Mouse (Mus musculus) thymus, adult 2 months (tissue): ENCODE measurements around the gene Ubash3b. TPM values are rescaled to one million over a fixed set of nuclear protein-coding genes. Genes with fewer than 3 reads are reported as not detected.

Experiments
- DNase-seq: peaks from one replicate; pipeline ENCODE4 v3.0.0; 2021
- H3K27ac ChIP-seq: fragments of 200-500 bp; 2 replicates; pipeline ENCODE4 v1.5.1; 2012; ENCODE audit warnings: low read length, control low read depth; ENCODE audit not compliant: control insufficient read depth, insufficient read depth
- H3K27me3 ChIP-seq: fragments of 200-500 bp; 2 replicates; pipeline ENCODE4 v1.6.1; 2012; ENCODE audit warnings: mild to moderate bottlenecking, low read length, moderate library complexity, mixed read lengths; ENCODE audit not compliant: control insufficient read depth, insufficient read depth
- H3K36me3 ChIP-seq: fragments of 200-500 bp; 2 replicates; pipeline ENCODE4 v1.6.1; 2012; ENCODE audit warnings: mild to moderate bottlenecking, low read length, moderate library complexity; ENCODE audit not compliant: control insufficient read depth, insufficient read depth
- H3K4me1 ChIP-seq: fragments of 200-500 bp; replicated peaks from 2 replicates; pipeline ENCODE4 v1.6.1; 2012; ENCODE audit warnings: low read length; ENCODE audit not compliant: control insufficient read depth, insufficient read depth
- H3K4me3 ChIP-seq: fragments of 200-500 bp; 2 replicates; pipeline ENCODE4 v1.5.1; 2012; ENCODE audit warnings: mild to moderate bottlenecking, low read length, control low read depth, moderate library complexity; ENCODE audit not compliant: control insufficient read depth, insufficient read depth
- CTCF ChIP-seq: fragments of 200-500 bp; IDR thresholded peaks from 2 replicates; pipeline ENCODE4 v1.5.1; 2012; ENCODE audit warnings: mild to moderate bottlenecking, control low read depth, low read length, moderate library complexity, borderline replicate concordance; ENCODE audit not compliant: control insufficient read depth, poor library complexity, insufficient read depth; ENCODE audit errors: extremely low read depth
- POLR2A ChIP-seq: fragments of 200-500 bp; IDR thresholded peaks from 2 replicates; pipeline ENCODE4 v1.6.1; 2012; ENCODE audit warnings: mild to moderate bottlenecking, low read length, control low read depth, moderate library complexity; ENCODE audit not compliant: control insufficient read depth, poor library complexity, insufficient read depth; ENCODE audit errors: extremely low read depth
- WGBS: fragments of 180-500 bp; shearing (Covaris S2); methylation state at CpG from one replicate; pipeline ENCODE4 v1.1.7; 2018; 5-methylcytosine and 5-hydroxymethylcytosine counted together
- polyA plus RNA-seq: library from polyadenylated mRNA; depleted of rRNA; stranded (reverse); fragments of >200 nt; gene quantifications from 2 replicates; pipeline ENCODE4 v1.2.3, GENCODE M21; 2012

The Ubash3b gene
- polyA plus RNA-seq, 1 experiment: 7.0 TPM

DNA sequence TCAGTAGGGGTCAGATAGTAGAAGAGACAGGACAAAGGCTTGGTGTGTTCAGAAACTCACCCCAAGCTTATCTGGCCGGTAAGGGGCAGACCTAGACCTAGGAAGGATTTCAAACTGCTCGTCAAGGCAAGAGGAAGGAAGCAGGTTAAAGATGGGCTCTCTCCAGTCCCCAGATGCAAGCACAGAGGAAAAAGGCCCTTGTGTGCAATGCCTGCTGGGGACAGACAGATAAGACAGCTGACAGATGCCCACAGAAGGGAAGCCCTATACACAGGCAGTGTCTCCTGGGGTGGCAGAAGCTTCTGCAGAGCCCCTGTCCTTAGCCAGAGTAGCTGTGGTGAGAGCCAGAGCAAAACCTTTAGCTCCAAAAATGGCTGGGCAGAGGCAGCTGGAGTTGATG, 11.6 kb downstream of the Ubash3b start:
- no peak overlapping the region for H3K4me3 ChIP-seq
- DNase-seq: no peak
- H3K36me3 ChIP-seq: no peaks in the 10 kb centered on the region
- H3K27me3 ChIP-seq: no peaks in the 10 kb centered on the region
- peaks cover 36% of the 10 kb centered on the region for H3K4me1 ChIP-seq
- TF ChIP-seq CTCF (no peak), POLR2A (no peak)
- no peak overlapping the region for H3K27ac ChIP-seq
- WGBS: 18% methylated on average over 2 of the region's 2 CpGs

DNA sequence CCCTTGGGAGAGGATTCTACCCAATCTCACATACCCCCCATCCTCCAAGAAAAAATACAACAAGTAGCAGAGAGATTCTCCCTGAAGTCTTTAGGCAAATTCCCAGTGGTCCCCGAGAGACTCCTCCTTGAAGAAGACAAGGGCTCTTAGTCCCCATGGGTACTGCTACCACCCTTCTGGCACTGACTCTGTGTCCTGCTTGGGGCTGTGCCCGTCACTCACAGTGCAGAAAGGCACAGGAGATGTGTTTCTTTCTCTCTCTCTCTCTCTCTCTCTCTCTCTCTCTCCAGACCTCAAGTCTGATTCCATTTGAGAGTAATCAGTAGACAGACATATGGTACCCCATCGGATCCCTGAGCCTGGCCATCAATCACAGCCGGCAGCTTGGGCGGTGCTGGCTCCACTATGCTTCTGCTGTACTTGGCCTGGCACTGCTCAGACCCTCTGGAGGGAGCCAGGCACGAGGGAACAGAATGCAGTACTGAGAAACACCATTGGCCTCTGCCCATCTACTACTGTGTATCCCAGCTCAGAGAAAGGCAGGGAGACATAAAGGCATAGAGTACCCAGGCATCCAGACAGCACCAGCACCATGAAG, 12.3 kb downstream of the Ubash3b start:
- DNase-seq: no peak
- no peak overlapping the region for H3K27ac ChIP-seq
- WGBS: 85% methylated on average over 6 of the region's 6 CpGs
- no peaks in the 10 kb centered on the region for H3K27me3 ChIP-seq
- H3K4me3 ChIP-seq: no peak overlapping the region
- TF ChIP-seq CTCF (no peak), POLR2A (no peak)
- no peaks in the 10 kb centered on the region for H3K36me3 ChIP-seq
- H3K4me1 ChIP-seq: peaks cover 36% of the 10 kb centered on the region

DNA sequence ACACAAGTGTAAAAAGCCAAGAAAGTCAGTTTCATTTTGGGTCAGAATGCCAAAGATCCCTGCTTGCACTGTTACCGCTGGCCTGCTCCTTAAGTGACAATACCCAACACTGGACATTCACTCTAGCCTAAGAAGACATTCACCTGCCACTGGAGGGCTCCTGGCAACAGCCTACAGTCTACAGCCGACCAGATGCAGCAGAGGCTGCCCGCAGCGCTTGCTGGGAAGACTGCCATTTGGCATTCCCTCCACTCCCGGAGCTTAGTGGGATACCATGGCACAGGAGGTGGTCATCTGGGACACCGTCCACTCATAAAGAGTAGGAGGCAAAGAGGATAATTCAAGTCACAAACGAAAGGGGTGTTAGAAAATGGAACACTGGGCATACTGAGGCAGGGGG, 12.9 kb downstream of the Ubash3b start:
- DNase-seq: no peak
- WGBS: 95% methylated on average over 7 of the region's 7 CpGs
- no peak for TF ChIP-seq POLR2A
- no peak for TF ChIP-seq CTCF
- no peaks in the 10 kb centered on the region for H3K27me3 ChIP-seq
- H3K36me3 ChIP-seq: no peaks in the 10 kb centered on the region
- no peak overlapping the region for H3K27ac ChIP-seq
- H3K4me3 ChIP-seq: no peak overlapping the region
- peaks cover 34% of the 10 kb centered on the region for H3K4me1 ChIP-seq

DNA sequence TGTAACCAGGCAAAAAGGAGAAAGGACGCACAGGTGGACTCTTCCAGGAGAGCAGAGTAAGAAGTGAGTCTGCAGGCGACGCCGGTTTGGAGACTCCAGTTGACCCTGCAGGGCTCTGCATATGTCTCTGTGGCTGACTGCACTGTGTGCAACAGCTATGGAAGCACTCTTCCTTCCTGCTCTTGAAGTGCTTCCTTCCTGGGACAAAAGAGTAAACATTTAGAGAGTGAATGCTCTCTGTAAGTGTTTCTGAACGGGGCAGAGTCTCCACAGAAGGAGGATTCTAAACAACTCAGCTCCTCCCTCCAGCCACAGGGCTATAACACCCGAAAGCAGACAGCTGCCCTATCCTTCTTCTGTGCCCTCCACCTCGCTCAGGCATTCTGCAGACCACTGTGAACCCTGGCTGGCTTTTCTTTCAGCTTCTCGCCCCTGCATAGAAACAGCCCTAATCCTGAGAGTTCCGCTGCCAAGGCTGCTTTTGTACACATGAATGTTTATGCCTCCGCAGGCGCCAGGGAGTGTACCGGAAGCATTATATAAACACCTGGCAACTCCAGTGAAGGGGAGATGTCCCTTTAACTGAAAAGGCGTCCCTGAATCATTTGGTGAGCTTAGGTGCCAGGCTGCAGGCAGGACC, 14.2 kb downstream of the Ubash3b start:
- Histone ChIP-seq H3K27ac (peak overlapping the region; percentile 76), H3K36me3 (no peaks in the 10 kb centered on the region), H3K27me3 (no peaks in the 10 kb centered on the region), H3K4me3 (no peak overlapping the region), H3K4me1 (peaks cover 23% of the 10 kb centered on the region)
- TF ChIP-seq POLR2A (no peak), CTCF (no peak)
- no peak for DNase-seq
- 60% methylated on average over 13 of the region's 13 CpGs for WGBS

DNA sequence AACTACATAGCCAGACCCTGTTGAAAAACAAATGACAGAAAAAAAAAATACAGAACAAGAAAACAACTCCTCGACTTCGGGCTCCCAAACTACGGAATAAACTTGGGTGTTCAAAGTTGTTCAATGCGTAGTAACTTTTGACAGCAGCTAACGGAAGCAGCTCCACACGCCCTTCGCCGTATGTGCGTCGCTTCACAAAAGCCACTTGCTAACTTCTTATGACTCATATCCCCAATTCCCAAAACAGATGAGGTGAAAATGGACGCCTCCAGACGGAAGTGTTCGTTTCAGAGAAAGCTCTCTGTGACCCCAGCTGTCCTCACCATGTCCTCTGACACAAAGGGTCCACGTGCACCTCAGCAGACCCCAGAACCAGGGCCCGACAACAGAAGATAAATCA, 17.7 kb downstream of the Ubash3b start:
- Histone ChIP-seq H3K27me3 (no peaks in the 10 kb centered on the region; the same call in 1 of the 2 replicates), H3K36me3 (no peaks in the 10 kb centered on the region), H3K4me1 (peaks cover 29% of the 10 kb centered on the region), H3K27ac (no peak overlapping the region), H3K4me3 (no peak overlapping the region)
- no peak for DNase-seq
- TF ChIP-seq POLR2A: no peak
- no peak for TF ChIP-seq CTCF
- WGBS: 94% methylated on average over 15 of the region's 15 CpGs

DNA sequence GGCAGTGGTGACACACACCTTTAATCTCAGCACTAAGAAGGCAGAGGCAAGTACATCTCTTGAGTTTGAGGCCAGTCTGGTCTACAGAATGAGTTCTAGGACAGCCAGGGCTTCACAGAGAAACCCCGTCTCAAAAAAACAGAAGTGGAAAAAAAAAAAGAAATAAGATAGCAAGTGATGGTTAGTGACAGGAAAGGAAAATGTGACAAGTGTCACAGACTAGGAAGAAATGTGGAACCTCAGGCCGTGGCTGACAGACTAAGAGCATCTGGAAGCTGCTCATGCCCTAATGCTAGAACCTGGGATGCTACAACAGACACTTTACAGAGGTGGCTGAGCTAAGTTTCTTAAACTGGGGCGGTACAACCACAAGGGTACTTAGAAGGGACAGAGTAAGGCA, 18.4 kb downstream of the Ubash3b start:
- DNase-seq: no peak
- Histone ChIP-seq H3K4me1 (peaks cover 26% of the 10 kb centered on the region), H3K36me3 (no peaks in the 10 kb centered on the region), H3K4me3 (no peak overlapping the region), H3K27ac (no peak overlapping the region), H3K27me3 (no peaks in the 10 kb centered on the region; the same call in 1 of the 2 replicates)
- WGBS: 32% methylated on average over 3 of the region's 3 CpGs
- TF ChIP-seq POLR2A (no peak), CTCF (no peak)
